Mouse (Mus musculus) frontal cortex, postnatal 36 days (tissue): Measurements from ENCODE around the gene Zdhhc18.
A peak's percentile ranks its signal among the peaks of the same experiment; 100 is the strongest.

ENCODE experiments used
- DNase-seq, 2 experiments: peaks; one replicate each; pipeline ENCODE4 v3.0.0; 2022; ENCODE audit warnings: low spot score in 2 of 2

The Zdhhc18 gene

GRCm38 (mm10) chr4:133649989-133650699 is at the start of gene Zdhhc18:
Zdhhc18 (minus strand) TSS chr4:133650154.
- peak; percentile 68 to 79 for DNase-seq

DNA sequence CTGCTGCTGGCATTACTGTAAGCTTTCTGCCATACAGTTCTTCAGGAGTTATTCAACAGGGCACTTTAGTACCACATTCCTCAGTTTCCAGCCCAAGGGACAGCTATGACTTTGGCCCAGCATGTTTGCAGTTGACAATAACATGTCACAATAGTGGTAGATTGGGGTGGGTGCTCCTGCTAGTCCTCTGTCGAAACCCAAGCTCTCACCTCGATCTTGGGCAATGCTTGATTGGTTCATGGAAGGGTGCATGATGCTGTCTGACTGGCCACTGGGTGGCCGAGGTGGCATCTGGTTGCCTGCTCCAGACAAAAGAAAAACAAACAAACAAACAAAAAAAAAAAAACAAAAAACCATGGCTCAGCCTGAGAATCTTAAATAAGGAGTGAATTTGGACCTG is 45.4 kb upstream of the Zdhhc18 start:
- no peak for DNase-seq

DNA sequence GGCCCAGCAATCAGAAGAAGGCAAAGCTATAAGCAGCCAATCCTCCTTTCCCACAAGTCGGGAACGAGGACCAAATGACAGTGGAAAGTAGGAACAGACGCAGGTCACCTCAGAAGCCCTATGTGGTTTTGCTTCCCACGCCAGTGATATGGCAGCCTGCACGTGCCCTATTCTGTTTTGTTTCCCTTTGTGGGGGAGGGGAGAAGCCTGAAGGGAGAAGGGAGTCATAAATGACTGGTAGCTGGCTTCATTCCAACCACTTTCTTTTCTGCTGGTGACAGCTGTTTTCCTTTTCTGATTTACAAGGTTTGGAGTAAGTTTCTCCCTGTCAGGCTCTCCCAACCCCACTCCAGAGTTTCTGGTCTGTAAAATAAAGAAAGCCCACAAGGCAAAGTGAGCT is 40.3 kb upstream of the Zdhhc18 start:
- no peak for DNase-seq

DNA sequence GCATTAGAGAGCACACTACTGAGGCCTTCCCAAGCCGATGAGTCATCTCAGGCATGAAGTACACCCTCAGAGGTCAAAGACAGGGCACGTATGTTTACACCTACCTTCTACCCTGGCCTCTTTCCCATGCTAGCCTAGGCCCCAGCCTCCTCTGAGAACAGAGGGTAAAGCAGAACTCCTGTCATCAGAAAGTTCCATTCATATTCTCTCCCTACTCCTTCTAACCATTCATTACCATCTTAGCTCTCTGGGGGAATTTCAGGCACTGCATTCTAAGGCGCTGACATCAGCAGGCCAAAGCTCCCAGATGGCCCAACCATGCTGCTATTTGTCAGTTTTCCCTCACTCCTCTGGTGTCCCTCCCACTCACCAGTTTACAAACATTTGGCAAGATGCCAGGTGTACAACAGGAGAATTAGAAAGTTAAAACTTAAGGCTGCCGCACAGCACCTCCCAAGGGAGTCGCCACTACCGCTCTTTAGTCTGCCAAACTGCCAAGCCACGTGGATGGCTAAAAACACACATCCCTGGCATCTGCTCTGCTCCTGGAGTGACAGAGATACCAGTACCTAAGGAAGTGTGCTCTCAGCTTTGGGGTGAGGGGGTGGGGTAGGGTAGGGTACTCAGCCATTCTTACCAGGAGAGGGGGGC is 38.6 kb upstream of the Zdhhc18 start:
- no peak for DNase-seq

- DNase-seq: no peak
Measured at GRCm38 (mm10) chr4:133687126-133687525, 37.2 kb upstream of the Zdhhc18 start.

DNA sequence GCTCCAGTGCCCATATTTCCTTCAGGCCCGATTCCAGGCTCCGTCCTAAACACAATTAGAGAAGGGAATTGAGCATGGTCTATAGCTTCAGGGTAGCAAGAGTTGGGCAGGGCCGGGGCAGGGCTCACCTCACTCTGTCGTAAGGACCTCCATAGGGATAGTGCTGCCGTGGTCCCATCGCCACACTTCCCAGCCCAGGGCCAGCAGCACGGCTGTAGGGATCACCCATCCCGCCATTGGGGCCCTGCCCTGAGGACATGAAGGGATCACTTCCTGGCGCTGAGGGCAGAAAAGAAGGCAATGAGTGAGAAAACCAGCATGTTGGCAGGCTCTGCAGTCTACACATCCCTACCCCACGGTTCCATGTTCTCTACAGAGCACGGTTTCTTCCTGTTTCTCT is 36.6 kb upstream of the Zdhhc18 start:
- no peak for DNase-seq

GRCm38 (mm10) chr4:133680206-133680786 is 30.3 kb upstream of the Zdhhc18 start:
- DNase-seq: no peak

DNA sequence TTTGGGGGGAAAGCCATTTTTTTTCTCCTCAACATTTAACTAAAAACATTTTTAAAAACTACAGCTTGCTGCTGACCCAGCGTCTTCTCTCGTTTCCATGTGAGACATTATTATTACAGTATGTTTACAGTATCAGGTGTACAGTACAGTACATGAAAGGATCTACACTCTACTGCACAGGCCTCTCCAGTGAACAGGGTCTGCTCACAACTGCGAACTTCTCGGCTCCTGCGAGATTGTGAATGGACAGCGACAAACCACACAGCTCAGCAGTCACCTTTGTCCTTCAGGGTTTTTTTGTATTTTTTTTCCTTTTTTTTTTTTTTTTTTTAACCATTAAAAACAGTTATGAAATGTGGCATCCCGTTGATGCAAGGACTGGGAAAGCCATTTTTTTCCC is 29.7 kb upstream of the Zdhhc18 start:
- no peak for DNase-seq

- no peak for DNase-seq
Measured at GRCm38 (mm10) chr4:133677266-133677665, 27.3 kb upstream of the Zdhhc18 start.

DNA sequence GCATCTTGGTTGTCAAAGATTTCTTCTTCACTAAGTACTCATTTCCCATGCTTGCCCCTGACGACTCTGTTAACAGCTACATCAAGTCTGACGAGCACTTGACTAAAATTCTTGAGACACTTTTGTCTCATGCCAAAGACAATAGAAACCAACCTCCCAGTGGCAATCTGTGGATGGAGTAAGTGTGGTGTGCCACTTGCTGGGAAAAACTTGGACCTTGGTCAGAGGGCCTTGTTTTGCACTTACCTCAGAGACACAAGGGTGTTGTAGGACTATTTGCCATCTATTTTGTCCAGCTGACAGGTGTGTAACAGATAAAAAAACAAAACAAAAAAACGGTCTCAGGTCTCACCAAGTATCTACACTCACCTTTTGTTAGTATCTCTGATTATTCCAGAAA is 26.2 kb upstream of the Zdhhc18 start:
- DNase-seq: no peak

- DNase-seq: peak in 1 of 2 experiments; percentile 46
Measured at GRCm38 (mm10) chr4:133675594-133676016, 25.7 kb upstream of the Zdhhc18 start.

DNA sequence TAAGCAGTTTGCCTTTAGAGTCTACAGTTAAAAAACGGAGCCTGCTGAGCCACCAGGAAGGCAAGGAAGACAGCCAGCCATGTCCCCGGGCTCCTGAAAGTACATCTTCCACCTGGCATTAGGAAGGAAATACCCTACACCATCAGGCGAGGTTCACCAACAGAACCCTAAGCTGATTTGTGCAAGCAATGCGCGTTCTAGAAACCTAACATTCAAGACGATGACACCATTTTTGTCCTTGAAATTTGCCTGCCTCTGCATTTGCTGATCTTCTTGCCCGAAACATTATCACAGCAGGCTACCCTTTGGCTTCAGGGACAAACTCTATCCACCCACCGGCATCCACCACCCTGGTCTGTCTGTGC is 24.4 kb upstream of the Zdhhc18 start:
- DNase-seq: no peak

DNA sequence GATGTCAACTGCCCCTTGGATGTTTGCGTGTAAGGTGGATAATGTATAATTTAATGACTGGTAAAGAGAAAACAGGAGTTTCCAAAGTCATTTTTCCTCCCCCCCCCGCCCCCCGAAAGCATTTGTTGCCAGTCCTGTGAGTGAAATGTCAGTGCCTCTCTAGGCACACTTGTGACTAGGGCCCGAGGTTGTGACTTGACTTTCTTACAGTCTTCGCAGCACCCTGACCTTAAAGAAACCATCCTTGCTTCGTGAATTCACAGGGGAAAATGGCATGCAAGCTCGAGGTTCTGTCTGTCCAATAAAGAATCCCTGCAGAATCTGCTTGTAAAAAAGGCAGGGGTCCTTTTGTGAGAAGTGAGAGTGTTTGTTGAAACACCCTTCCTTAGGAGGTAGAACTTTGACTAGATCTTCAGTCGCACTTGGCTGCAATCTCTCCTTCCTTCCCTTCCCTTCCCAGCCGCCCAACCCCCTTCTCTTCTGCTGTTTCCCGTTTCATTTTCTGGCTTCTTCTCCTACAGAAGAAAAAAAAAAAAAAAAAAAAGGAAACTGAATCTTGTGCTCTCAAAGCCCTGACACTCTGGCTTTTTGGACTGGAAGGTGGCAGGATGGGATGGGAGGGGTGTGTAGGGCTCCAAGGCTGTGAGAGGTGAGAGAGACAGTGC is 23.8 kb upstream of the Zdhhc18 start:
- DNase-seq: no peak

DNA sequence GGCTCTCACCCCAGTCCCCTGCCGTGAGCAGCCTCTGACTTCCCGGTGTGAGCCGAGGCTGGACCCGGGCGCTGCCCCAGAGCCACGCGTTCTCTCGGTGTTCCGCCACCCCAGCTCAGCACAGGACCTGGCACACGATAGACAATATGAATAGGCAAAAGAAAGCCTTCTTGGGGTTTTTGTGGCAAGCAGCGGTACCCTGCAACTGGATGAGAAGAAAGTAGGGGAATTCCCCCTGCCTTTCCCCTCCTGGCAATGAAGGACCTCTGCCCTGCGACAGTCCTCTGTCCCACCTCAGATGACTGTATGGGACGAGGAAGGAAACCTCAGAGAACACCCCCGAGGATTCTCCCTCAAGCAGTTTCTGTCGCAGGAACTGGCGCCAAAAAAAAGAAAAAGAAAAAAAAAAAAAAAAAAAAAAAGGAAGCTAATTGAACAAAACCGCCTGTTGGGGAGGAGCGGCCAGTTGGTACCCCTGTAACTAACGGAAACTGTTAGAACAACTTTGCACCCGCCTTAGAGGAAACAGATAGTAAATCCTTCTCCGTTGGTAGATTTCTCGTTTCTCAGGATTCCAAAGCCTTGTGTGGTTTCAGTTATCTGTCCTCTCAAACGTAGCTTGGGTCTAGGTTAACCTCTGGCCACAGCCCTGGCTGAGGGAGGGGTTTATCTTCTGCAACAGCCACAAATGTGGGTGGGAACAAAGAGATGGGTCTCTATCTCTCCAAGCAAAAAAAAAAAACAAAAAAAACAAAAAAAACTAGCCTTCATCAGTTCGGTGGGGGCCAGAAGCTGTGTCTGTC is 23.1 kb upstream of the Zdhhc18 start:
- no peak for DNase-seq

- DNase-seq: peak; percentile 94
Measured at GRCm38 (mm10) chr4:133671881-133672844, 22.2 kb upstream of the Zdhhc18 start, which contains the start of gene Pigv. Pigv (minus strand) TSS chr4:133672647.

- DNase-seq: peak; percentile 79 to 86
Measured at GRCm38 (mm10) chr4:133671184-133671880, 21.4 kb upstream of the Zdhhc18 start.

GRCm38 (mm10) chr4:133669652-133670210 is 19.8 kb upstream of the Zdhhc18 start:
- DNase-seq: no peak

GRCm38 (mm10) chr4:133668537-133668936 is 18.6 kb upstream of the Zdhhc18 start:
- no peak for DNase-seq

- no peak for DNase-seq
Measured at GRCm38 (mm10) chr4:133666199-133666598, 16.2 kb upstream of the Zdhhc18 start.

- DNase-seq: no peak
Measured at GRCm38 (mm10) chr4:133665118-133665517, 15.2 kb upstream of the Zdhhc18 start.
